In genomic region chr6:119107856-119108465, GRCm38 (mm10) we compare ENCODE assay signal across 9 mouse cellular contexts.
DNase-seq lines count a peak whose midpoint lies in the region; ATAC-seq and TF ChIP-seq lines count a peak whose summit lies in the region.
"Had no signal": no experiment of that assay in that cellular context is flagged by ENCODE, and none has a peak within 500 bp of the region (broad histone marks: within the 10 kb centered on the region; RNA-seq: fewer than 3 reads in every experiment).

No protein-coding gene starts in this region.

- DNase-seq in left cerebral cortex, adult 2 months (ENCODE audit: extremely low spot score in 1 of 2, low spot score in 2 of 2): peak in 1 of 2 experiments; percentile 19
- no peak for DNase-seq in left cerebral cortex, adult 18-20 months (ENCODE audit: low spot score in 2 of 2)
- DNase-seq in embryonic facial prominence, embryonic 11.5 days (ENCODE audit: low spot score): peak; percentile 43
- peak; percentile 51 for DNase-seq in hindbrain, embryonic 14.5 days (ENCODE audit: low spot score)

- intact Hi-C loops in left cerebral cortex, adult 2 months (cut with DNase I): loop anchor here (2.0 to 5.0 kb wide), 7 partner anchors 67 to 481 kb away; partner anchors contain the start of genes Dcp1b and Lrtm2

- 0 out of 2 replicates have a peak, but pooled peaks have one; percentile 5 for ATAC-seq in embryonic facial prominence, embryonic 11.5 days (replicated peaks; ENCODE audit: insufficient number of reproducible peaks, low FRiP score, low TSS enrichment, low read depth)
- ATAC-seq in hindbrain, embryonic 14.5 days (ENCODE audit: low FRiP score): peak; percentile 0; the same call in 1 of the 2 replicates
- ATAC-seq in liver, embryonic 16.5 days (ENCODE audit: low read depth): no peak
- no peak for ATAC-seq in stomach, embryonic 16.5 days (ENCODE audit: insufficient read depth, low FRiP score)
- no peak for ATAC-seq in activated CD4-positive, CD25-positive, alpha-beta regulatory T cell, adult 4 months

- no peaks in the 10 kb centered on the region for H3K4me1 ChIP-seq in bone marrow macrophage, adult 2 months (ENCODE audit: control insufficient read depth, insufficient read depth, low read length)
- H3K4me1 ChIP-seq in embryonic facial prominence, embryonic 11.5 days (ENCODE audit: control insufficient read depth, insufficient read depth, low read length): no peaks in the 10 kb centered on the region
- peaks cover 30% of the 10 kb centered on the region for H3K4me1 ChIP-seq in hindbrain, embryonic 14.5 days (replicated peaks; ENCODE audit: control insufficient read depth, insufficient read depth, low read length)
- peaks cover 8% of the 10 kb centered on the region for H3K4me1 ChIP-seq in liver, embryonic 16.5 days (ENCODE audit: control insufficient read depth, low read depth, low read length)
- H3K4me1 ChIP-seq in stomach, embryonic 16.5 days (ENCODE audit: control insufficient read depth, insufficient read depth, low read length): no peaks in the 10 kb centered on the region; the same call in 1 of the 2 replicates

- peak overlapping the region; percentile 82 for H3K4me3 ChIP-seq in left cerebral cortex, adult 2 months
- peak overlapping the region; percentile 37 for H3K4me3 ChIP-seq in bone marrow macrophage, adult 2 months (ENCODE audit: insufficient read depth, low read length)
- peak overlapping the region; percentile 64 for H3K4me3 ChIP-seq in embryonic facial prominence, embryonic 11.5 days (ENCODE audit: low read depth, low read length)
- peak overlapping the region; percentile 74 for H3K4me3 ChIP-seq in hindbrain, embryonic 14.5 days (replicated peaks; ENCODE audit: low read length)
- H3K4me3 ChIP-seq in liver, embryonic 16.5 days (ENCODE audit: low read depth, low read length): peak overlapping the region; percentile 56
- H3K4me3 ChIP-seq in stomach, embryonic 16.5 days (replicated peaks; ENCODE audit: low read length): peak overlapping the region; percentile 68

- peak overlapping the region; percentile 95 for H3K27ac ChIP-seq in left cerebral cortex, adult 2 months
- H3K27ac ChIP-seq in bone marrow macrophage, adult 2 months (ENCODE audit: insufficient read depth, low read depth, low read length): no peak overlapping the region
- H3K27ac ChIP-seq in embryonic facial prominence, embryonic 11.5 days (replicated peaks; ENCODE audit: low read depth, low read length): peak overlapping the region; percentile 65
- H3K27ac ChIP-seq in hindbrain, embryonic 14.5 days: peak overlapping the region; percentile 95
- no peak overlapping the region for H3K27ac ChIP-seq in liver, embryonic 16.5 days (ENCODE audit: low read length)
- peak overlapping the region; percentile 75 for H3K27ac ChIP-seq in stomach, embryonic 16.5 days (ENCODE audit: low read length)
- H3K27ac ChIP-seq: macrophage had no signal

- peak overlapping the region; percentile 86 for H3K4me2 ChIP-seq in embryonic facial prominence, embryonic 11.5 days (ENCODE audit: low read depth, low read length)
- H3K4me2 ChIP-seq in hindbrain, embryonic 14.5 days (replicated peaks): peak overlapping the region; percentile 81
- H3K4me2 ChIP-seq in liver, embryonic 16.5 days (ENCODE audit: low read depth, low read length): peak overlapping the region; percentile 81
- H3K4me2 ChIP-seq in stomach, embryonic 16.5 days (ENCODE audit: low read depth, low read length): peak overlapping the region; percentile 96

- no peaks in the 10 kb centered on the region for H3K36me3 ChIP-seq in embryonic facial prominence, embryonic 11.5 days (replicated peaks; ENCODE audit: control insufficient read depth, insufficient read depth, low read depth, low read length)
- H3K36me3 ChIP-seq in hindbrain, embryonic 14.5 days (replicated peaks; ENCODE audit: control insufficient read depth, insufficient read depth): no peaks in the 10 kb centered on the region
- no peaks in the 10 kb centered on the region for H3K36me3 ChIP-seq in liver, embryonic 16.5 days (ENCODE audit: control insufficient read depth, insufficient read depth)
- H3K36me3 ChIP-seq in stomach, embryonic 16.5 days (ENCODE audit: control insufficient read depth, insufficient read depth, low read length): no peaks in the 10 kb centered on the region

- peak overlapping the region; percentile 79 for H3K9ac ChIP-seq in embryonic facial prominence, embryonic 11.5 days (replicated peaks; ENCODE audit: low read length)
- H3K9ac ChIP-seq in hindbrain, embryonic 14.5 days: peak overlapping the region; percentile 69
- H3K9ac ChIP-seq in liver, embryonic 16.5 days (ENCODE audit: low read depth, low read length): no peak overlapping the region
- H3K9ac ChIP-seq in stomach, embryonic 16.5 days (ENCODE audit: low read length): peak overlapping the region; percentile 83

- no peak for TF ChIP-seq POLR2A in bone marrow macrophage, adult 2 months (IDR thresholded peaks at IDR 0.05; ENCODE audit: borderline replicate concordance, low read depth, low read length)

- H3K27me3 ChIP-seq in embryonic facial prominence, embryonic 11.5 days (ENCODE audit: control insufficient read depth, insufficient read depth, low read length): peaks cover 13% of the 10 kb centered on the region
- H3K27me3 ChIP-seq in hindbrain, embryonic 14.5 days (ENCODE audit: control insufficient read depth, insufficient read depth, low read length): peaks cover 9% of the 10 kb centered on the region; the same call in 1 of the 2 replicates
- peaks cover 66% of the 10 kb centered on the region for H3K27me3 ChIP-seq in liver, embryonic 16.5 days (ENCODE audit: control insufficient read depth, insufficient read depth, low read depth, low read length)
- peaks cover 25% of the 10 kb centered on the region for H3K27me3 ChIP-seq in stomach, embryonic 16.5 days (ENCODE audit: control insufficient read depth, insufficient read depth, low read length)

- TF ChIP-seq CTCF in left cerebral cortex, adult 2 months (IDR thresholded peaks at IDR 0.05): no peak; the same call in 1 of the 2 replicates
- no peak for TF ChIP-seq CTCF in bone marrow macrophage, adult 2 months (IDR thresholded peaks at IDR 0.05; ENCODE audit: low read depth, low read length)

- WGBS in embryonic facial prominence, embryonic 11.5 days: under 1% methylated on average over 52 of the region's 58 CpGs
- WGBS in hindbrain, embryonic 14.5 days: under 1% methylated on average over 47 of the region's 58 CpGs
- WGBS in liver, embryonic 16.5 days (ENCODE audit: insufficient replicate concordance): 0% methylated on average over 57 of the region's 58 CpGs
- under 1% methylated on average over 57 of the region's 58 CpGs for WGBS in stomach, embryonic 16.5 days

- H3K9me3 ChIP-seq in embryonic facial prominence, embryonic 11.5 days (replicated peaks; ENCODE audit: control insufficient read depth, low read length): no peaks in the 10 kb centered on the region
- no peaks in the 10 kb centered on the region for H3K9me3 ChIP-seq in hindbrain, embryonic 14.5 days (ENCODE audit: control insufficient read depth, low read length)
- no peaks in the 10 kb centered on the region for H3K9me3 ChIP-seq in liver, embryonic 16.5 days (replicated peaks; ENCODE audit: control insufficient read depth, low read length)
- no peaks in the 10 kb centered on the region for H3K9me3 ChIP-seq in stomach, embryonic 16.5 days (replicated peaks; ENCODE audit: control insufficient read depth, low read length)

Comparison
In these comparisons a context has a peak if more than half of its experiments do, and no peak if none do; other contexts are left out.
1. DNase-seq: peak in embryonic facial prominence, embryonic 11.5 days (single experiment) and hindbrain, embryonic 14.5 days (single experiment); none in left cerebral cortex, adult 18-20 months (0 of 2).
2. H3K27ac ChIP-seq: peak in left cerebral cortex, adult 2 months (single experiment), embryonic facial prominence, embryonic 11.5 days (single experiment), hindbrain, embryonic 14.5 days (single experiment) and stomach, embryonic 16.5 days (single experiment); none in bone marrow macrophage, adult 2 months (single experiment) and liver, embryonic 16.5 days (single experiment).
3. ATAC-seq: peak in embryonic facial prominence, embryonic 11.5 days (single experiment) and hindbrain, embryonic 14.5 days (single experiment); none in liver, embryonic 16.5 days (single experiment), stomach, embryonic 16.5 days (single experiment) and activated CD4-positive, CD25-positive, alpha-beta regulatory T cell, adult 4 months (single experiment).
4. Peak in every context shown above with its lines, with median percentiles within 50 percentile points of each other: H3K4me3 ChIP-seq and H3K4me2 ChIP-seq.